Mouse (Mus musculus) neural tube, embryonic 11.5 days (tissue): ENCODE results near the gene Prtn3. TPM values are rescaled to one million over a fixed set of nuclear protein-coding genes. Genes with fewer than 3 reads are reported as not detected.
"Not testable (repeated sequence)": the region's sequence is repeated elsewhere in the genome, so short reads cannot be mapped to it uniquely, and the experiment has no call there.

Experiments used
- ATAC-seq: fragments of 200-750 bp; cut with Nextera tagmentation; 2 replicates; pipeline ENCODE4 v1.8.0; 2017; ENCODE audit warnings: moderate number of reproducible peaks, mild to moderate bottlenecking, moderate TSS enrichment, moderate library complexity; ENCODE audit not compliant: insufficient read depth, low FRiP score, low TSS enrichment
- DNase-seq: peaks from one replicate; pipeline ENCODE4 v3.0.0-alpha.2; 2015; ENCODE audit warnings: low spot score
- H3K27ac ChIP-seq: fragments of 300-500 bp; sonication (generic); 2 replicates; pipeline ENCODE4 v1.5.1; 2014; ENCODE audit warnings: low read depth, mild to moderate bottlenecking, low read length
- H3K27me3 ChIP-seq: fragments of 300-500 bp; sonication (generic); 2 replicates; pipeline ENCODE4 v1.6.1; 2014; ENCODE audit warnings: mild to moderate bottlenecking, low read length, mixed read lengths; ENCODE audit not compliant: control insufficient read depth, insufficient read depth
- H3K36me3 ChIP-seq: fragments of 300-500 bp; sonication (generic); 2 replicates; pipeline ENCODE4 v1.6.1; 2014; ENCODE audit warnings: mild to moderate bottlenecking, low read length, moderate library complexity, mixed read lengths; ENCODE audit not compliant: control insufficient read depth, insufficient read depth
- H3K4me1 ChIP-seq: fragments of 300-500 bp; sonication (generic); 2 replicates; pipeline ENCODE4 v1.6.1; 2014; ENCODE audit warnings: low read length, mixed read lengths; ENCODE audit not compliant: control insufficient read depth, insufficient read depth
- H3K4me2 ChIP-seq: fragments of 300-500 bp; sonication (generic); 2 replicates; pipeline ENCODE4 v1.6.1; 2014; ENCODE audit warnings: low read depth, mild to moderate bottlenecking, moderate library complexity
- H3K4me3 ChIP-seq: fragments of 300-500 bp; sonication (generic); 2 replicates; pipeline ENCODE4 v1.5.1; 2014; ENCODE audit warnings: low read depth, low read length
- H3K9ac ChIP-seq: fragments of 300-500 bp; sonication (generic); 2 replicates; pipeline ENCODE4 v1.6.1; 2014; ENCODE audit warnings: mild to moderate bottlenecking, low read length
- H3K9me3 ChIP-seq: fragments of 300-500 bp; sonication (generic); 2 replicates; pipeline ENCODE4 v1.6.1; 2016; ENCODE audit warnings: low read length; ENCODE audit not compliant: control insufficient read depth
- WGBS: fragments of 180-500 bp; shearing (Covaris S2); extraction: QIAGEN DNeasy Blood & Tissue Kit; methylation state at CpG from one replicate; pipeline ENCODE4 v1.1.7; 2014; 5-methylcytosine and 5-hydroxymethylcytosine counted together
- polyA plus RNA-seq: library from polyadenylated mRNA; unstranded; fragments of >200 nt; fragmentation: Nextera tagmentation; extraction: Ambion mirVana; gene quantifications from 2 replicates; pipeline ENCODE4 v1.2.1, GENCODE M21; 2014

Gene Prtn3
- polyA plus RNA-seq, 1 experiment from 2014 or later: 12.5 TPM

GRCm38 (mm10) chr10:79879527-79879926 lies 5.3 kb downstream of the Prtn3 start:
- Histone ChIP-seq H3K9me3 (no peaks in the 10 kb centered on the region), H3K4me3 (no peak overlapping the region), H3K27me3 (peaks cover 9% of the 10 kb centered on the region; the same call in 1 of the 2 replicates), H3K36me3 (no peaks in the 10 kb centered on the region), H3K4me1 (peaks cover 6% of the 10 kb centered on the region), H3K27ac (no peak overlapping the region), H3K9ac (no peak overlapping the region), H3K4me2 (no peak overlapping the region)
- WGBS: 43% methylated on average over 3 of the region's 3 CpGs
- no peak for DNase-seq
- no peak for ATAC-seq

- ATAC-seq: no peak
Observed at GRCm38 (mm10) chr10:79880721-79881120, 6.4 kb downstream of the Prtn3 start.

GRCm38 (mm10) chr10:79881981-79882380 lies 7.7 kb downstream of the Prtn3 start:
- Histone ChIP-seq H3K4me1 (peaks cover 3% of the 10 kb centered on the region; the same call in 1 of the 2 replicates), H3K27ac (no peak overlapping the region), H3K4me3 (peak overlapping the region; percentile 13; the same call in 1 of the 2 replicates), H3K9ac (peak overlapping the region; percentile 32), H3K27me3 (peaks cover 9% of the 10 kb centered on the region; the same call in 1 of the 2 replicates), H3K9me3 (no peaks in the 10 kb centered on the region), H3K36me3 (no peaks in the 10 kb centered on the region), H3K4me2 (peak overlapping the region; percentile 22)
- no peak for DNase-seq
- 6% methylated on average over 22 of the region's 22 CpGs for WGBS
- no peak for ATAC-seq

More at GRCm38 (mm10) chr10:79880721-79881120, 6.4 kb downstream of the Prtn3 start:
- peaks cover 9% of the 10 kb centered on the region; the same call in 1 of the 2 replicates for H3K27me3 ChIP-seq
- H3K9me3 ChIP-seq: no peaks in the 10 kb centered on the region
- H3K4me3 ChIP-seq: no peak overlapping the region
- H3K4me1 ChIP-seq: peaks cover 3% of the 10 kb centered on the region; the same call in 1 of the 2 replicates
- H3K27ac ChIP-seq: no peak overlapping the region
- no peak overlapping the region for H3K9ac ChIP-seq
- DNase-seq: no peak
- no peak overlapping the region for H3K4me2 ChIP-seq
- WGBS: 17% methylated on average over 9 of the region's 9 CpGs
- no peaks in the 10 kb centered on the region for H3K36me3 ChIP-seq

- Histone ChIP-seq H3K36me3 (no peaks in the 10 kb centered on the region), H3K4me3 (no peak overlapping the region), H3K9me3 (no peaks in the 10 kb centered on the region), H3K27ac (no peak overlapping the region), H3K27me3 (peaks cover 9% of the 10 kb centered on the region; the same call in 1 of the 2 replicates), H3K4me1 (peaks cover 3% of the 10 kb centered on the region; the same call in 1 of the 2 replicates), H3K4me2 (no peak overlapping the region; the same call in 1 of the 2 replicates), H3K9ac (no peak overlapping the region)
- WGBS: 14% methylated on average over 22 of the region's 22 CpGs
- peak; percentile 79 for DNase-seq
- no peak for ATAC-seq
Observed at GRCm38 (mm10) chr10:79883297-79884084, 9.2 kb downstream of the Prtn3 start.

GRCm38 (mm10) chr10:79884446-79884845 lies 10.2 kb downstream of the Prtn3 start:
- Histone ChIP-seq H3K4me1 (peaks cover 3% of the 10 kb centered on the region; the same call in 1 of the 2 replicates), H3K36me3 (no peaks in the 10 kb centered on the region), H3K4me3 (no peak overlapping the region), H3K27me3 (peaks cover 9% of the 10 kb centered on the region; the same call in 1 of the 2 replicates), H3K27ac (no peak overlapping the region), H3K9ac (no peak overlapping the region), H3K9me3 (no peaks in the 10 kb centered on the region), H3K4me2 (no peak overlapping the region)
- no peak for DNase-seq
- ATAC-seq: no peak
- WGBS: 69% methylated on average over 4 of the region's 4 CpGs

GRCm38 (mm10) chr10:79884938-79885337 lies 10.7 kb downstream of the Prtn3 start:
- not testable (repeated sequence) for H3K36me3 ChIP-seq, H3K27ac ChIP-seq, DNase-seq, ATAC-seq, H3K9ac ChIP-seq, H3K4me3 ChIP-seq, H3K9me3 ChIP-seq, H3K4me1 ChIP-seq, H3K27me3 ChIP-seq, H3K4me2 ChIP-seq
- WGBS: 67% methylated on average over 2 of the region's 3 CpGs

GRCm38 (mm10) chr10:79886054-79886453 lies 11.8 kb downstream of the Prtn3 start, which contains the start of gene Elane:
TSS of gene Elane (plus strand) at chr10:79886247.
- 89% methylated on average over 6 of the region's 6 CpGs for WGBS
- H3K9me3 ChIP-seq: no peaks in the 10 kb centered on the region
- no peaks in the 10 kb centered on the region for H3K36me3 ChIP-seq
- no peak for DNase-seq
- H3K4me1 ChIP-seq: peaks cover 3% of the 10 kb centered on the region; the same call in 1 of the 2 replicates
- no peak within 1 kb of the TSS for H3K4me3 ChIP-seq
- peaks cover 9% of the 10 kb centered on the region; the same call in 1 of the 2 replicates for H3K27me3 ChIP-seq
- ATAC-seq: no peak
- H3K4me2 ChIP-seq: no peak within 1 kb of the TSS
- H3K9ac ChIP-seq: no peak within 1 kb of the TSS
- no peak within 1 kb of the TSS for H3K27ac ChIP-seq

GRCm38 (mm10) chr10:79886611-79887010 lies 12.3 kb downstream of the Prtn3 start:
- no peak overlapping the region for H3K27ac ChIP-seq
- H3K27me3 ChIP-seq: peaks cover 9% of the 10 kb centered on the region; the same call in 1 of the 2 replicates
- WGBS: 76% methylated on average over 8 of the region's 8 CpGs
- no peak for DNase-seq
- no peak overlapping the region for H3K9ac ChIP-seq
- H3K4me1 ChIP-seq: peaks cover 3% of the 10 kb centered on the region; the same call in 1 of the 2 replicates
- ATAC-seq: no peak
- H3K4me2 ChIP-seq: no peak overlapping the region
- no peaks in the 10 kb centered on the region for H3K9me3 ChIP-seq
- H3K36me3 ChIP-seq: no peaks in the 10 kb centered on the region
- no peak overlapping the region for H3K4me3 ChIP-seq
